Mouse (Mus musculus) cerebellum, adult 9-11 months (tissue): ENCODE results near the gene Acer2.

Experiments used
- DNase-seq: peaks from one replicate; pipeline ENCODE4 v3.0.0; 2022

The Acer2 gene

DNA sequence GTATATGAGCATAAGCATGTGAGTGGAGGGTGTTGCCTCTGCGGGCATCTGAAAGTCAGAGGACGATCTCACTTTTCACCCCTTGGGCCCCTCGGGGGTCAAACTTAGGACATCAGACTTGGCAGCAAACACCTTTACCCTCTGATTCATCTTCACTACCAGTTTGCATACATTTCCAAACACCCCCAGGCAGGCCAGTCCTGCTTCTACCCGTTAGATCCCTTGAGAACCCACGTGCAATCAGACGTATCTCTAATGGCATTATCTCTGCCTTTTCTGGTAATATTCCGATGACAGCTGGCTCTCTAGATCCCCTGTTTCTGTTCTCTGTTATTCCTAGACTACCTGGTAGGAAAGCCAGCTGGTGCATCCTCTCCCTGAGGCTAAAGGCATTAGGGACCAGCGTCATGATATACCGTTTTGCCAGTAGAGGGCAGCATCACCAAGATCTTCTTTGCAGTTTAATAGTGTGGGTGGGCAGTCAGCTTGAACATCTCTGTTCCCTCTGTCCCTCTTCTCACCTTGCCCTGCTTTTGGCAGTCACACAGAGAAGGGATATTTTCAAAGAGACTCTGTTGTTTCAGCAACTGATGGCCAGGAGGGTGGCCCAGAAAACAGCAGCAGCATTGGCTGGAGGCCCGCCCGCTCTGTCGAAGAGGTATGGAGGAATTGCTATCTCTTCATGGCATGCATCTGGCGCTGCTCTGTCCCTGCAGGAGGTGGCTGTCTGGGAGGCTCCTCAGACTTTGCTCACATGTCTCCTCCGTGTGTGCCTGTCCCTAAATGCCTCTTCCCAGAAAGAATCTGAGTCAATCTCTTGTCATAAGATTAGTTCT lies 83.6 kb downstream of the Acer2 start:
- DNase-seq: peak; percentile 50

GRCm38 (mm10) chr4:86977272-86977671 lies 103.1 kb downstream of the Acer2 start:
- DNase-seq: no peak
